Mouse (Mus musculus): ENCODE results near the gene Tns1. TPM values are rescaled to one million over a fixed set of nuclear protein-coding genes. Genes with fewer than 3 reads are reported as not detected.
"Not testable (repeated sequence)": the region's sequence is repeated elsewhere in the genome, so short reads cannot be mapped to it uniquely, and the experiment has no call there.

Tns1 gene
- polyA plus RNA-seq, 1 experiment from 2014 or later, result 28.8 TPM

DNA sequence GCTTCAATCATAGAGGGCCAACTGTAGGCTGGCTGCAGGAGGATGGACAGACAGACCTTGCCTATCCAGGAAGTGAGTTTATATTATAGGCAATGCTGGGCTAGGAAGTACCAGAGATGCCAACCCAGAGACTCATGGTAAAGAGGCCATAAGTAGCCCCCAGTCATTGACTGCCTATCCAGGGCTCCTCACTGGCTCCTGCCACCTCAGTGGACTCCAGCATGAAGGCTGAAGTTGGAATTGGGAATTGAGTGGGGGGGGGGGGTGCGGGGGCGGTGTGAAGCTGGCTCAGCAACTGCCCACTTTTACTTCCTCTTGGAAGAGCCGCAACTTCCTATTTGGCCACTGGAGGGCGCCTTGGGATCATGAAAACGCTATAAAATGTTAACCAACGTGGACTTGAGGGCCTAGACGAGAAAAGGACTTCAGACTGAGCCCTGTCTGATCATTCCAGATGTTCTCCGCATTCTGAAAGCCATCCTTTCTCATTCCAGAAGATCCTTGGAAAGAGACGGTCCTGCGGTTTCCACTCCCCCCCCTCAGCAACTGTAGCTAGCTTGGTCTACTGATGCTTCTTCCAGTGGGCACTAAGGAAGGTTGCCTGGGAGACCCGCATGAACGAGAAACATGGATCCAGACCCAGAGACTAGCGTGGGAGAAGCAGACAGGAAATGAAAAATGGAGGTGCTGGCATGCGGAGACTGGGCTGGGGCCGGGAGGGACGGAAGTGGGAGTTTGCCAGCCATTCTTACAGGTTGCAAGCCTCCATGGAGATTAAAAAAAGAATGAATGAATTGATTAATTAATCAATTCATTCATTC lies 221.9 kb downstream of the Tns1 start:
- TF ChIP-seq CTCF (IDR thresholded peaks at IDR 0.05; ENCODE audit: low read depth) (peak; percentile 88), EP300 (optimal IDR thresholded peaks at IDR 0.05) (no peak)
- Histone ChIP-seq H3K9ac (ENCODE audit: low read length) (no peak overlapping the region), H3K4me2 (replicated peaks; ENCODE audit: low read depth) (no peak overlapping the region), H3K4me3 (ENCODE audit: low read depth, low read length) (no peak overlapping the region), H3K9me3 (ENCODE audit: control insufficient read depth, low read length) (no peaks in the 10 kb centered on the region), H3K27ac (replicated peaks) (no peak overlapping the region), H3K36me3 (ENCODE audit: control insufficient read depth, insufficient read depth, low read length) (no peaks in the 10 kb centered on the region), H3K27me3 (ENCODE audit: control insufficient read depth, insufficient read depth, low read length) (no peaks in the 10 kb centered on the region), H3K4me1 (replicated peaks; ENCODE audit: control insufficient read depth, insufficient read depth) (no peaks in the 10 kb centered on the region)
- DNase-seq (ENCODE audit: low spot score) (peak; percentile 80), ATAC-seq (ENCODE audit: low FRiP score, low TSS enrichment) (peak; percentile 44; the same call in 1 of the 2 replicates)
- 15% methylated on average over 16 of the region's 16 CpGs for WGBS

DNA sequence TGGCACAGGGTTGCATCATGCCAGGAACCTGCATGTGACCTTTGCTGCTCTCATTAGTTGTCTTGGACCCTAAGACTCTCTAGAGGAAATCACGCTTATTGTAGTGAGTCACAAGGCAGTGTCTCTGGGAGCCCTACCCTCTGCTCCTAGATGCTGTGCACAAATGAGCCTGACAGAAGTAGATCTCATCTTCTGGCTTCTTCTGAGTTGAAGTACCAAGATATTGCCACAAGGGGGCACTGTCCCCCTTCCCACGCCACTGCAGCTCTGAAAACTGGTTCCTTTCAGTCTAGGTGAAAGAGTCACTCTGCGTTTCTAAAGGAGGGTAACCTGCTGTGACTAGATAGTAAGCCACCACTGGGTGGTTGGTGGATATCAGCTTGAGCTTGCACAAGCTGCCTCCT lies 222.8 kb downstream of the Tns1 start:
- no peak overlapping the region for H3K4me3 ChIP-seq (ENCODE audit: low read depth, low read length)
- no peak overlapping the region for H3K27ac ChIP-seq (replicated peaks)
- TF ChIP-seq CTCF (IDR thresholded peaks at IDR 0.05; ENCODE audit: low read depth) (peak; percentile 99), EP300 (optimal IDR thresholded peaks at IDR 0.05) (no peak)
- H3K4me2 ChIP-seq (replicated peaks; ENCODE audit: low read depth), result no peak overlapping the region
- 12% methylated on average over 3 of the region's 3 CpGs for WGBS
- no peak overlapping the region for H3K9ac ChIP-seq (ENCODE audit: low read length)
- no peaks in the 10 kb centered on the region for H3K4me1 ChIP-seq (replicated peaks; ENCODE audit: control insufficient read depth, insufficient read depth)
- DNase-seq (ENCODE audit: low spot score) (peak; percentile 71), ATAC-seq (ENCODE audit: low FRiP score, low TSS enrichment) (peak; percentile 60; the same call in 1 of the 2 replicates)
- no peaks in the 10 kb centered on the region for H3K9me3 ChIP-seq (ENCODE audit: control insufficient read depth, low read length)
- no peaks in the 10 kb centered on the region for H3K36me3 ChIP-seq (ENCODE audit: control insufficient read depth, insufficient read depth, low read length)
- no peaks in the 10 kb centered on the region for H3K27me3 ChIP-seq (ENCODE audit: control insufficient read depth, insufficient read depth, low read length)

DNA sequence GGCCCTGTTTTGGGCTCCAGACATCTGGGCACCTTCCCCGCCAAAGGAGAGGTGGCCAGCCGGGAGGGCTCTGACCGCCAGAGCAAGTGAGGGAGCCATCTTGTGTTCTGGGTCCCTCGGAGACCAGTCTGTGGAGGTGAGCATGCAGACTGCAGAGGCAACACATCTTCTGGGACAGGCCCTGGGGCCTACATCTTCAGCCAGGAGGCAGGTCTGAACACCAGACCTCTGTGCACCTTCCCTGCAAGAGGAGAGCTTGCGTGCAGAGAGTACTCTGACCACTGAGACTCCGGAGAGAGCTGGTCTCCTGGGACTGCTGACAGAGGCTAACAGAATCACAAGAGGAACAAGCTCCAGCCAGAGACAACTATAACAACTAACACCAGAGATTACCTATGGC lies 228.8 kb downstream of the Tns1 start:
- H3K27me3 ChIP-seq (ENCODE audit: control insufficient read depth, insufficient read depth, low read length); ATAC-seq (ENCODE audit: low FRiP score, low TSS enrichment); H3K9me3 ChIP-seq (ENCODE audit: control insufficient read depth, low read length); DNase-seq (ENCODE audit: low spot score); H3K4me2 ChIP-seq (replicated peaks; ENCODE audit: low read depth); H3K9ac ChIP-seq (ENCODE audit: low read length); H3K36me3 ChIP-seq (ENCODE audit: control insufficient read depth, insufficient read depth, low read length); H3K4me3 ChIP-seq (ENCODE audit: low read depth, low read length); H3K27ac ChIP-seq (replicated peaks); H3K4me1 ChIP-seq (replicated peaks; ENCODE audit: control insufficient read depth, insufficient read depth): not testable (repeated sequence)
- WGBS, result 95% methylated on average over 6 of the region's 6 CpGs

DNA sequence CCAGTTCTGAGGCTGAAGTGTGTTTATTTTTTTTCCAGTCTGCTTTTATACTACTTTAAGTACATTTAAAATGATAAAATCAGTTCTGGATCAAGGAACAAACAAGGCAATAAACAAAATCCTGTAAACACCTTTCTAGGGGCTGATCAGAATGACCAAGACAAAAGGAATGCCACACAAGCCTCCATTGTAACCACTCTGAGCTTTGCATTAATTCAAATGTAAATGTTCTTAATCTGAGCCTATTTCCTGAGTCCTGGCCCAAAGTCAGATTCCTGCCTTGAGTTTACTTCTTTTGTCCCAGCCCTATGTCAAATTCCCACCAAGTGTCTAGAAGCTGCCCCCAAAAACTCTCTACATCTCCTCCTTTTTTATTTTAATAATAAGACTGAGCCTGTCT lies 243.5 kb downstream of the Tns1 start:
- DNase-seq (ENCODE audit: low spot score) (no peak), ATAC-seq (ENCODE audit: low FRiP score, low TSS enrichment) (no peak)
- H3K4me2 ChIP-seq (replicated peaks; ENCODE audit: low read depth), result no peak overlapping the region
- no peak overlapping the region for H3K4me3 ChIP-seq (ENCODE audit: low read depth, low read length)
- H3K27ac ChIP-seq (replicated peaks), result no peak overlapping the region
- no peaks in the 10 kb centered on the region for H3K27me3 ChIP-seq (ENCODE audit: control insufficient read depth, insufficient read depth, low read length)
- no peaks in the 10 kb centered on the region for H3K9me3 ChIP-seq (ENCODE audit: control insufficient read depth, low read length)
- H3K4me1 ChIP-seq (replicated peaks; ENCODE audit: control insufficient read depth, insufficient read depth), result no peaks in the 10 kb centered on the region
- TF ChIP-seq CTCF (IDR thresholded peaks at IDR 0.05; ENCODE audit: low read depth) (no peak), EP300 (optimal IDR thresholded peaks at IDR 0.05) (no peak)
- no peaks in the 10 kb centered on the region for H3K36me3 ChIP-seq (ENCODE audit: control insufficient read depth, insufficient read depth, low read length)
- no peak overlapping the region for H3K9ac ChIP-seq (ENCODE audit: low read length)

DNA sequence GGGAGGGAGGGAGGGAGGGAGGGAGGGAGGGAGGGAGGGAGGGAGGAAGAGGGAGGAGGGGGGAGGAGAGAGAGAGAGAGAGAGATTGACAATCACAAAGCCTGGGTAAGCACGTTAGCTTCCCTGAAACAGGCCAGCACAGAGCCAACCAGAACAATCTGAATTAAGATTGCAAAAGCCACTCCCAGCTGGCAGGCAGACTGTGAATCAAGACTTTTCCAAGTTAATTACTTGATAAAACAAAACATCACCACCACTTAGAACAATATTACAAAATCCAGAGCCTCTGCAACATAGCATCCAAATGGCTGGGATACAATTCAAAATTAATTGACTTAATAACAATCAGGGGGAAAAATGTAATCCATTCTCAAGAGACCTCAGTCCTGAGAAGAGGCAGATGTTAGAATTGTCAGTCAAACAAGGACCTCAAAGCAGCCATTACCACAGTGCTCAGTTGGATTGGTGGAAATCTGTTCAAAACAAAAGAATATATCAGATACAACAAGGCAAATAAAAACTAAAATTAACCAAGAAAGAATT lies 248.5 kb downstream of the Tns1 start:
- WGBS, result 0% methylated on average over 1 of the region's 1 CpGs
- no peak for ATAC-seq (ENCODE audit: low FRiP score, low TSS enrichment)
- H3K27me3 ChIP-seq (ENCODE audit: control insufficient read depth, insufficient read depth, low read length), result no peaks in the 10 kb centered on the region
- no peak overlapping the region for H3K4me2 ChIP-seq (replicated peaks; ENCODE audit: low read depth)
- H3K9me3 ChIP-seq (ENCODE audit: control insufficient read depth, low read length), result no peaks in the 10 kb centered on the region
- no peak overlapping the region for H3K9ac ChIP-seq (ENCODE audit: low read length)
- H3K4me1 ChIP-seq (replicated peaks; ENCODE audit: control insufficient read depth, insufficient read depth), result no peaks in the 10 kb centered on the region
- no peak overlapping the region for H3K27ac ChIP-seq (replicated peaks)
- H3K36me3 ChIP-seq (ENCODE audit: control insufficient read depth, insufficient read depth, low read length), result no peaks in the 10 kb centered on the region
- DNase-seq (ENCODE audit: low spot score), result no peak
- H3K4me3 ChIP-seq (ENCODE audit: low read depth, low read length), result no peak overlapping the region
- TF ChIP-seq EP300 (optimal IDR thresholded peaks at IDR 0.05), result no peak
- TF ChIP-seq CTCF (IDR thresholded peaks at IDR 0.05; ENCODE audit: low read depth), result no peak

DNA sequence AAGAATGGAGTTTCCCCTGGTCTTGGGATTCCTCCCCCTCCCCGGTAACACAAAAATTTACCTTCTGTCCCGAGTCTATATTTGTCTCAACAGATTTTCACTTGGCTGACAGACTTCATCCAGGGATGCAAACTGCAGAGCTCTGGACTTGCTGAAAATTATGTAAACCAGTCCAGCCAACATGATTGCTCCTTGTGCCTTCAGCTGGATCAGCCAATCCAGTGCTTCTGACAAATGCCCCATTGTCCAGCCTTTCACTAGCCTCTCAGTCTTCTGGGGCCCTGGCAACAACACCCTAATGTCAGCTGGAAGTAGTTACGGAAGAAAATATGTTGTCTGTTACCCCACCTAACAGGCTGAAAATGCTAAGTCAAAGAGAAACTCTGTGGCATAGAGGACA lies 259.9 kb downstream of the Tns1 start:
- DNase-seq (ENCODE audit: low spot score), result no peak

More for the DNA sequence above, 259.9 kb downstream of the Tns1 start:
- no peak overlapping the region for H3K27ac ChIP-seq (replicated peaks)
- H3K4me2 ChIP-seq (replicated peaks; ENCODE audit: low read depth), result no peak overlapping the region
- no peaks in the 10 kb centered on the region for H3K27me3 ChIP-seq (ENCODE audit: control insufficient read depth, insufficient read depth, low read length)
- H3K4me1 ChIP-seq (replicated peaks; ENCODE audit: control insufficient read depth, insufficient read depth), result no peaks in the 10 kb centered on the region
- H3K9me3 ChIP-seq (ENCODE audit: control insufficient read depth, low read length), result no peaks in the 10 kb centered on the region
- no peaks in the 10 kb centered on the region for H3K36me3 ChIP-seq (ENCODE audit: control insufficient read depth, insufficient read depth, low read length)
- 69% methylated on average over 3 of the region's 3 CpGs for WGBS
- no peak overlapping the region for H3K9ac ChIP-seq (ENCODE audit: low read length)
- ATAC-seq (ENCODE audit: low FRiP score, low TSS enrichment), result no peak
- TF ChIP-seq CTCF (IDR thresholded peaks at IDR 0.05; ENCODE audit: low read depth) (no peak), EP300 (optimal IDR thresholded peaks at IDR 0.05) (no peak)
- no peak overlapping the region for H3K4me3 ChIP-seq (ENCODE audit: low read depth, low read length)
